Mouse (Mus musculus): ENCODE data around the gene Klhdc8b.

Klhdc8b gene

DNA sequence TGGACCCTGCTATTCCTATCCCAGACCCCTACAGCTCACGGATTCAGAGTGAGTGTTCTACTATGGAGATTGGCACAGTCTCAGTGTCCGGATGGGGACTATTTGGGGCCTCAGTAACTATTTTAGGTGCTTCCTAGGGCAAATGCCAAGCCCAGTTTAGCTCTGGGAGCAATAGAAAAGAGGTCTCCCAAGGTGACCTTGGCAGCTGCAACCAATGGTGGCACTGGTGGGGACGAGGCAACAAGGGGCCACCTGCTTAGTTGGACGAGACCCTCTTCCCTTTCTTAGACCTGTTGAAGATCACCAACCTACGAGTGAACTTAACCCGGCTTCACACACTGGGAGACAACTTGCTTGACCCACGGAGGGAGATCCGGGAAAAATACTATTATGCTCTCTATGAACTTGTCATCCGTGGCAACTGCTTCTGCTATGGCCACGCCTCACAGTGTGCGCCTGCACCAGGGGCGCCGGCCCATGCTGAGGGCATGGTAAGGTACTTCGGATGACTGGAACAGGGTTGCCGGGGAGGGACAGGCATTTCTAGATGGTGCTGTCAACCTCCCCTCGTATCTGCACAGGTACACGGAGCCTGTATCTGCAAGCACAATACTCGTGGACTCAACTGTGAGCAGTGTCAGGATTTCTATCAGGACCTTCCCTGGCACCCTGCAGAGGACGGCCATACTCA is 20.3 kb upstream of the Klhdc8b start:
- DNase-seq (ENCODE audit: low spot score): no peak

DNA sequence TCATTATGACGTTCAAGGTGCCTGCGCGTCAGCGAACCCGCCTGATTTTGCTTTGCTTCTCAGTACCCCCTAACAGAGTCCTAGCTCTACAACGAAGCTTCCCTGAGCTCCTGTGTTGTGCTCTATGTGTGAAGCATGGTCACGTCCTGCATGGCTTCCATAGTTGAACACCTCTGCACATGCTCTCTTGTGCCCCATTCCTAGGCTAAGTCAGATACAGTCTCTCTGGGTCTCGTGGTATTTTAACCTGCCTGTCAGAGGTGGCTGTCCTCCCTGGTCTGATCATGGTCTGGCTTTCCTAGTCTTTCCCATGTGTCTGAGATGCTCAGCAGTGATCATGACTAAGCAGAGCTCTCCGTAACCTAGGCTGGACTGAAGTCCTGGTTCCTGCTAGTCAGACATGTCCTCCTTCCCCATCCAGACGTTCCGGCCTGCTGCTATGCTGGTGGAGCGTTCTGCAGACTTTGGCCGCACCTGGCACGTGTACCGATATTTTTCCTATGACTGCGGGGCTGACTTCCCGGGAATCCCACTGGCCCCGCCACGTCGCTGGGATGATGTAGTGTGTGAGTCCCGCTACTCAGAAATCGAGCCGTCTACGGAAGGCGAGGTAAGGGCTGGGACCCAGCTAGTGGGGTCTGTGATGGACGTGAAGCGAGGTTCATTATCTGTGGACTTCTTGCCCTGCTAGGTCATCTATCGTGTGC is 19.6 kb upstream of the Klhdc8b start:
- no peak for DNase-seq (ENCODE audit: low spot score)

DNA sequence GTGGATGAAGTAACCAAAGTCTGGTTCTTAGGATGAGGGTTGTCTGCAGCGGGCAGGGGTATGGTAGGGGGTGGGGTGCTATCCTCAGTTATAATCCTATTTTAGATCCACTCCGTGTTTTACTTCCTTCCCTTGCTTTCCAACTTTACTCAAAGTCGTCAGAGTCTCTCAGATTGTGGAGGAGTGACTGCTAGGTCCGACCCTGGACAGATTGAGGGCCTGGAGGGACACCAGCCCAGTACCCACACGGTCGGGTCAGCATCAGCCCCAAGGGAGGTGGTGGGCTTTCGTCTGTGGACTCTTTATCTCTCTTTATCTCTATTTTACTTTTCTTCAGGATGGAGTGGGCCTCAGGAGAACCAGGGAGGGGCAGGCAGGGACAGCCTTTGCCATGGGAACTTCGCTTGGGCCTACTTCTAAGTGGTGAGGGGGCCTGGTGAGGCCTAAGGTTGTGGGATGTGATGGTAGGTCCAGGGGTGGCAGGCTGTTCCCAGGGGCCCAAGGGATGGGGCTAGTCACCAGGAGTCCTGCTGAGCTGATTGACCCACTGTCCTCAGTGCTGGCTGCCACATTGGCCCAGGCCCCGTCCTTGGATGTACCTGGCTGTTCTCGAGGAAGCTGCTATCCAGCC is 18.5 kb upstream of the Klhdc8b start, which contains the start of gene Lamb2:
Gene Lamb2 (plus strand): TSS at position 16 of the 631 bp plus-strand sequence.
- no peak for DNase-seq (ENCODE audit: low spot score)

DNA sequence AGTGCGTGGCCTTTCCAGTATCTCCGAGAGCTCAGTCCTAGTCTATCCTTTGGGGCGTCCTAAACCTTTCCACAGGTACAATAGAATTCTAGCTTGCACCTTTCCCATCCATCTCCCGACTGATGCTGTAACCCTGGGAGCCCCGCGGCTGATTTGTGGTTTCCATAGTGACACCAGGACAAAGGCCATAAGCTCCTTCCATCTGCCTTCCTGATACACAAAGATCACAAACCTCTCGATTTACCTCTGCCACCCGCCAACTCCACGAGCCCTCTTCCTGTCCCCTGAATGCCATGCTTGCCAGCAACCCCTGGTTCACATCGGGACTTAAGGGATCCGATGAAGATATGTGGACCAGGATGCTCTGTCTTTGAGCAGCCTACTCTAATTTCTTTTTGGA is 17.9 kb upstream of the Klhdc8b start:
- DNase-seq (ENCODE audit: low spot score): no peak

DNA sequence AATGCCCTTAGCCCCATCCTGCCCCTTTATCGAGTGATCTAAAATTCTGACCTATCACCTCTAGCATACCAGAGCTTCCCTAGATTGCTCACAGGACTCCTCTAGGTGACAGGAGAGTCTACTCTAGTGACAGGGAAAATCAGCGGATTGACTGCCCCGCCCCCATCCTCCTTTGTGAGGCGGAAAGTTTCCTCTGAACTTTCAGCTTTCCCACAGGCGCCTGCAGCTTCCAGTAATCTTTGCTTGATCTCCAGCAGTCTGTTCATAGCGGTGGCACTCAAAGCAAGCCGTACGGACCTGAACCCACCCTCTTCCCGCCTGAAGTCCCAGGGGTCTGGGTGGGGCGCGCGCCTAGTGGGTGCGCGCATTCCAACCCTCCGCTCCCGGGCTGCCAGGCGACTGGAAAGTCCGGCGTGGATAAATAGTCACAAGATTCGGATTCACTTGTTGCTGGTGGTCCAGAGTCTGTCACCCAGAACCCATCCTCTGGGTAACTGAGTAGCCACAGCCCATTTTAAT is 17.3 kb upstream of the Klhdc8b start:
- no peak for DNase-seq (ENCODE audit: low spot score)

DNA sequence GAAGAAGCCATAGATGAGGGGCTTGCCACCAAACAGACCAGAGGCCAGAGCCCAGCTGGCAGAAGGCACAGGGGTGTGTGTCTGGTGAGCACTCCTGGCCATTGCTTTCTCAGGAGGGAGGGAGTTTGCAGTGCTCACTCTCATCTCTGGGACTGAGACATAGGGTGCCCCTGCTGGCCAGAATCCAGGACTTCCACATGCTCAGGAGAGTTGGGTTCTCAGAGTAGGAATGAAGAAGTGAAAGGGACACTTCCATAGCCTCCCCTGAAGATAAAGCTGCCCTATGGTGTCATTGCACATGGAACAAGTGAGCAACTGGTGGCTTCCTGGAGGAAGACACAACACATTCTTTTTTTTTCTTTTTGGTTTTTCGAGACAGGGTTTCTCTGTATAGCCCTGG is 13.1 kb upstream of the Klhdc8b start:
- no peak for DNase-seq (ENCODE audit: low spot score)

DNA sequence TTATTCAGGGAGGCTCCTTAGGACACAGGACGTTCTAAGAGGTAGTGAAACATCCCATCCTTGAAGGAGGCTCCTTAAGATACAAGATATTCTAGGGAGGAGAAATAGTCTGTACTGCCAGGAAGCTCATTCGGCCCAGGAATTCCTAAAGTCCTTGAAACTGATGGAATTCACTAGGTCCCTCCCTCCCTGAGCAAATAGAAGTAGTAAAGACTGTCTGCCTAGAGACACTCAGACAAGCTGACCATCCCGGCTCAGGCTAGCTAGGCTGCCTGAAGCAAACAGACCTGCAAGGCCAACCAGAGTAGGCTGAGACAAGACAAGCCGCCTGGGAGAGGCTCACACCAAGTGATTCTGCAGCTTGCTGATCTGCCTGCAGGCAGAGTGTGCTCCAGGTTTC is 8.5 kb upstream of the Klhdc8b start:
- DNase-seq (ENCODE audit: low spot score): no peak

DNA sequence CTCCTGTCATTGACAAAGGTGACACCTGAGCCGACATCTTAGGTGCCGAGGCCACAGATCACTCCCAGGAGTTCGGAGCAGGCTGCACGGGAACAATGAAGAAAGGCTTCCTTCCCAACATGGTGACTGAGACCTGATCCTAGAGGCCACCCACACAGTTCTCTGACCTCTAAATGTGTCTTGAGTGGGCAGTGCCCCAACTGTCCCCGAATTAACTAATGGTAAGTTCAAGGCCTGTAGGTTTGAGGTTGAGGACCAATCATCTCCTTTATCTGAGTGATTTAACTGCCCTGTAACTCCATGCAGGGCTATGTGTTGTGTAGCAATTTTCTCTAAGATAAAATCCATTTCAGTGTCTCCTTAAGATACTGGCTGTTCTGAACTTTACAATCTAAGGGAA is 8.0 kb upstream of the Klhdc8b start:
- DNase-seq (ENCODE audit: low spot score): no peak

DNA sequence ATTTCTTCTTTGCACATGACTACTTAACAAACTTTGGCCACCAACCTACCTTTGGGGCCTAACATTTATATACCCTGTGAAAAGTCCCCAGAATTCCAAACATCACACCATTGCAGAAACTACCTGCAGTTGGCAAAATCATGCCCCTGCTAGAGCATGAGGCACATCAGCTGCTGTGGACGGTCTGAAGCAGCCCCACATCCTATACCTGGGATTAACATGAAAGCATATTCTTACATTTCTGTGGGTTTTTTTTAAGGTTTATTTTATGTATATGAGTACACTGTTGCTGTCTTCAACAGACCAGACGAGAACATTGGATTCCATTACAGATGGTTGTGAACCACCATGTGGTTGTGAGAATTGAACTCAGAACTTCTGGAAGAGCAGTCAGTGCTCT is 4.8 kb upstream of the Klhdc8b start:
- DNase-seq (ENCODE audit: low spot score): no peak

DNA sequence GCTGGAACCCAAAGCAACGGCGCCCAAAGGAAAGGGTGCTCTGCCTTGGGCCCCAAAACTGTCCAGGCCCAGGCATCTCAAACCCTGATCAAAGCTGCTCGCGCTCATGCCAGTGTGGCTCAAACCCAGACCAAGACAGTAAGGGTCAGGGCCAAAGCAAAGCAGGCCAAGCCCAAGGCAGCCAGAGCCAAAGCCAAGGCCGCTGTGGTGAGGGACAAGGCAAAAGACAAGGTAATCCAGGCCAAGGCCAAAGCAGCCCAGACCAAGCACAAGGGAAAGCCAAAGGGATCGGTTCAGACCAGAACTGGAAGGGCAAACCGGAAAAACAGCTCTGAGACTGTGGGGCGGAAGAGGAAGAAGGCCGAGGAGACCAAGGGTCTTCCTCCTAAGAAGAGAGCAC is 2.3 kb upstream of the Klhdc8b start:
- no peak for DNase-seq (ENCODE audit: low spot score)

DNA sequence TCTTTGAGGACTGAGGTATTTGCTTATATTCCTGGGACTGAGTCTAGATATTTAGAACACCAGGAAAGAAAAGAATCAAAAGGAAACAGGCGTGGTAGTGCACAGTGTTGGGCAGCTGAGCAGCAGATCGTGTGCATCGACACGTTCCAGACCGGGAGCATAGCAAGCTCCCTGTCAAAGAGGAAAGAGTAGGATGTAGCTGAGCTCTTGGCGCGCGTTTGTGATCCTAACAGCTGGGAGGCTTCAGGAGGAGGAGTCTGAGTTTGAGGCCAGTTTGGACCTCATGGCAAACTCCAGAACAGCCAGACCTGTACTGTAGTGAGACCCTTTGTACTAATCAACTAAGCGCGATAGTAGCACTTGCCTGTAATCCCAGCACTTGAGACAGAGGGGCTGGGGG is 811 bp upstream of the Klhdc8b start:
- DNase-seq (ENCODE audit: low spot score): no peak

DNA sequence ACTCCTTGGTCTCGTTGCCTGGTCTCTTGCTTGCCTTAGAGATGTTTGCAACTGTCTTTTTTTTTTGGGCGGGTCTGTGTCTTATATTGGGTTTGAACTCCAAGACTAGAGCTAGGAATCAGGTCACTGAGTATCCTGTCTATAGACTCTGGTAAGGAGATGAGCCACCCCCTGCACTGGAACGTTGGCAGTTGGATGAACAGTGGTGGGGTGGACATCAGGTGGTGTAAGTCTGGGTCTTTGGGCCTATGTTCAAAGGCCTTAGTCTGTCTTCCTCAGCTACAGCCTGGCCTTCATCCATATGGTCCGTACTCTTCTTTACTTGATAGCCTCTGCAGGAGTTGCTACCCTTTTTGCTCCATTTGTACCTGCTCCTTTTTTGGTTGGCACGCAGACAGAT is 294 bp upstream of the Klhdc8b start:
- DNase-seq (ENCODE audit: low spot score): no peak

DNA sequence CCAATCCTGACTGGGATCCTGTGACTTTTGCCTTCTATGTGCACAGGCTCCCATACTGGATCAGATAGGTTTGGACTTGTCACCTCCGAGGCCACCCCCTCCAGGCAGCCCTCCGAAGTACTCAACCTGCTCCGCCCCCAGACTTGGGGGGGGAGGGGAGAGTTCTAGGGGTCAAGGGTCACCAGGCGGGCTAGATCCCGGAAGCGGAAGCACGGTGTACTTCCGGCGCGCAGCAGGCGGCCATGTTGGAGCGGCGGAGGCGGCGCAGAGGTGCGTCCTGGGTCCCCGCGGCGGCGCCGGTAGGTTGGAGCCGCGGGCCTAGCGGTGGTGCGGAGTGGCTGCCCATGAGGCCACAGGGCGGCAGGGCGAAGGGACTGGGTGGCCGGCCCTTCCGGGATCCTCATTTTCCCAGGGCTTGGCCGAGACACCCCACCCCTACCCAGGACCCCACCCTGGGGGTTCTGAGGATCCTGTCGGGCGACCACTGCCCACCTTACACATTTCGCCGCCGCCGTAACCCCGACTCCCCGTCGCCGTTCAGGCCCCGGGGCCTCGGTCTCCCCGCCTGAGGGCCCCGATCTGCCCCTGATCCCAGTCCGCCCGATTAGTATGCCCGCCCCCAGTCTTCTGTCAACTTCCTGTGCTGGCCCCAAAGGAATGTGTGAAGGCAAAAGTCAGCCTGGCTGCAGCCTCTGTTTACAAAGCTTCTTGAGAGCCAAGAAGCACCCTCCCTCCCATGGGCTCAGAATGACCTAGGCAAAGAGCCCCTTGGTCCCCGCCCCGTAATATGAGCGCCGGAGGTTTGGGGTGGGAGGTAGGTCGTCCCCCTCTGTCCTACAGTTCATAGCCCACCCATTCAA is 832 bp downstream of the Klhdc8b start, which contains the start of gene Ccdc71:
Gene Ccdc71 (plus strand): TSS at position 209 of the 860 bp plus-strand sequence.
- DNase-seq (ENCODE audit: low spot score): peak; percentile 80

DNA sequence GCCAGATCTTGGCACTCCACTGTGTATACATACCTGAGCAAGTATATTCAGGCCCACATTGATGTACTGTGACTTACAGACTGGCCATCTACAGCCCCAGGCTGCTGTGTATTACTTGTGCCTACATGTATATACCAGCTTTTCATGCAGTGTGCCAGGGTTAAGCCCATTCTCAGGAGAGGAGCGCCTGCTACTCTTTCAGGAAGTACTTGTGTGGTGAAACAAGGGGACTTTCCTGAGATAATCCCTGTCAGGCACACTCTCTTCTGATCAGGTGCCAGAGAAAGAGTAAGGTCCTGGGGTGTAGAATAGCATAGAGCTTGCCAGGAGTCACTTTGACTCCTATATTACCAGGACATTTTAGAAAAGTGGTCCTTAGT is 1.5 kb downstream of the Klhdc8b start:
- DNase-seq (ENCODE audit: low spot score): no peak

DNA sequence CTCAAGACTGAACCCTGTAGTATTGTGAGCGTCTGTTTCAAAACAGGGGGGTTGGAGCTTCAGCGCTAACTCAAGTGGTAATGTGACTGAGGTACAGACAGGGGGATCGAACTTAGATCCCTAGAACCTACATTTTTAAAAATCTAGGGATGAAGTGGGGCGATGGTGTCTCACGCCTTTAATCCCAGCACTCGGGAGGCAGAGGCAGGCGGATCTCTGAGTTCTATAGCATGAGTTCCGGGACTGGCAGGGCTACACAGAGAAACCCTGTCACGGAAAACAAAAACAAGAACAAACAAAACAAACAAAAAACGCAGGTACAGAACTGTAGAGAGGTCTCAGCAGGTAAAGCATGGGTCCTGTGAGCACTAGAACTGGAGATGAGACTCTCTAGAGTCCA is 4.4 kb downstream of the Klhdc8b start:
- no peak for DNase-seq (ENCODE audit: low spot score)

DNA sequence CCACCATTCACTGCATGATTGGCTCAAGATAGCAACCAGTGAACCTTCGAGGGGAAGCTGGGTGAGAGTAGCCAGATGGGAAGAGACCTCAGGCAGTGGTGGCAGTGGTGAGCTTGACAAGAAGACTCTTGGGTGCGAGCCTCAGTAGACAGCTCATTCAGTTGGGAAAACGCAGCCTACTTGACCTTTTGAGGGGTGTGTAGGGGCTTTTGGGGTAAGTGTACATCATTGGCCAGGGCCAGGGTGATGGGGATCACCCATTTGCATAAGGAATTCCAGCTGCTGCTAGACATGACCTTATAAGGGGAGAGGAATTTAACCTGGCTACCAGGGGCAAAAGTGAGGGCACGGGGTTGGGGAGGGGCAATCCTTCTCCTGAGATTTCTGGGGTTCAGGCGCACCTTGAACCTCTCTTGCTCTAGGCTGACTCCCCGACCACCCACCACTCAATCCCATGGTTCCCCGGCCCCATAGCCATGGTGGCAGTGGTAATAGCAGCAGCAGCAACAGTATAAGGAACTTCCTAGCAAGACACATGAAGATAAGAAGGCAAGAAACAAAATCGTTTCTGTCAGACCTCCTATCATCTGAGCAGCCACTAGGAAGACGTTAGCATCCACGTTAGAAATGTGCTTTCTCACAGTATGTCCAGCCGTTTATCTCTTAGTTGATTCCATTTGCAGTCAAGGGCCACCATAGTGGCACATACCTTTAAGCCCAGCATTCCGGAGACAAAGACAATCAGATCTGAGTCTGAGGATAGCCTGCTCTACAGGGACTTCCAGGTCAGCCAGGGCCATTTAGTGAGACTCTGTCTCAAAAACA is 5.4 kb downstream of the Klhdc8b start:
- DNase-seq (ENCODE audit: low spot score): no peak

DNA sequence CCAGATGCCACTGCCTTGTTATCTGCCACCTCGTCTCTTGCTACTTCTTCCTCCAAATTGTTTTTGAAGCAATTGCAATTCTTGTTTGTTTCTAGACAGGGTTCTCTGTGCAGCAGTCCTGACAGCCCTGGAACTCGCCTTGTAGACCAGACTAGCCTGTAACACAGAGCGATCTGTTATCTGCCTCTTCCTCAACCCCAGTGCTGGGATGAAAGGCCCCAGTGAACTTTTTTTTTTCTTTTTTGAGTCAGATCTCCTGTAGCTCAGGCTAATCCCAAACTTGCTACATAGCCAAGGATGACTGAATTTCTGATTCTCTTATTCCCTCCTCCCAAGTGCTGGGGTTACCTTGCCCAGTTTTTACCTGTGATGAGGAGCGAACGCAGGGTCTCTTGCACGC is 7.0 kb downstream of the Klhdc8b start:
- DNase-seq (ENCODE audit: low spot score): no peak

DNA sequence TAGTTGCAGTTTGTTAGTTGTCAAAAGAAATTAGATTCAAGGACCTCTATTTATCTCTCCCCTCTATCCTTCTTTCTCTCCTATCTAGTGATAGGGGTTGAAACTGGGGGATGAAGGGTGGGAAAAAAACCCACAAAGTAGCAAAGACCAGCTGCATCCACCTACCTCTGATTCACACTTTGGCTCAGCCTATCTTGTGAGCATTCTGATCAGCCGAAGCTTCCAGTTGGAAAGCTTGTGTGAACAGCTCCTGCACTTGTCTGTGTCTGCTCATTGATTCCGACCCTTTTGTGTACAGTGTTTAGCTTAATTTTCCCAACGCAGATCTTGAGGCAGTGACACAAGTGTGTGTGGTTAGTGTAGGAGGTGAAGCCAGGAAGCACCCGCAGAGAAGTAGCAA is 7.9 kb downstream of the Klhdc8b start:
- no peak for DNase-seq (ENCODE audit: low spot score)

DNA sequence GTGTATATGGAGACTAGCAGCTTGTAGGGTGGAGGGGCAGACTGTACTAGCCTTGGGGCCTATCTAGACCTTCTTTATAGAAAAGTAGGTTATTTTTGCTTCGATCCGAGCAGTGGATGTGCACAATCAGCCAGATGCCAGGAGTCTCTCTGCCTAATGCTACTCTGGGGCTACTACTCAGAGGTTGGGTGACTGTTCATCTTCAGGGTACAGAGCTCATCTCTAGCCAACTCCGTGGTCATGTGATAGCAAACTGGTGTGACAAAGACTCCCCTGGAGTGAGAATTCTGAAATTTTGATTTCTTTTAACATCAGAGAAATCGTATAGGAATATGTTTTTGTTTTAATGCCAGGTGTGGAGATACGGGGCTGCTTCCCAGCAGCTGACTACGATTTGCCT is 8.5 kb downstream of the Klhdc8b start:
- DNase-seq (ENCODE audit: low spot score): no peak

DNA sequence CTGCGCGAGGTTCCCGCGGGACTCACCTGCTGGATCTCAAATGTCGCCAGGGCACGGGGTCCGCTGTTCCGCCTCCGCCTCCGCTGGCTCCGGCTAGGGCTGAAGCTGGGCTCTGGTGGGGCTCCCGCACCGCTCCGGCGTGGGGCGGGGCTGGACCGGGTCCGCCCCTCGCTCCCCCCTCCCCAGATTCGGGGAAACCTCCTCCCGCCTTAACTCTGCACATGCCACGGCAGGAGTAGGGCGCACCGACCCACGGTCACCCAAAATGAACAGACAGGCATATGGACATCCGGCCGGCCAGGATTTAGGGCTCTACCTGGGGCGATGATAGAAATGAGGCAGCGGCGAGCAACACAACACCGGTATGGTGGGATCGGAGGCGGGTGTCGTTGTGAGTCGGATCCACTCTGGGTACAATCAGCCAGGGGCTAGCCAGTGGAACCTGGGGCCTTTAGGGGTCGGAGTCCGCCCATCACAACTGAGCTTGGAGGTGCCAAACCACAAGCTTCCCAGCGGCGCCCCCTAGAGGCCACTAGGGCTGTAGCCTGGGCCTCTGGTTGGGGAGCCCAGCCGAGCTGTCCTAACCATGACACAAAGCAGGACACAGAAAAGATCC is 9.0 kb downstream of the Klhdc8b start:
- DNase-seq (ENCODE audit: low spot score): peak; percentile 82
